Mouse (Mus musculus): ENCODE data around the gene Klhl11. TPM values are rescaled to one million over a fixed set of nuclear protein-coding genes. Genes with fewer than 3 reads are reported as not detected.

Gene Klhl11
- polyA plus RNA-seq, 1 experiment: 2.6 TPM

DNA sequence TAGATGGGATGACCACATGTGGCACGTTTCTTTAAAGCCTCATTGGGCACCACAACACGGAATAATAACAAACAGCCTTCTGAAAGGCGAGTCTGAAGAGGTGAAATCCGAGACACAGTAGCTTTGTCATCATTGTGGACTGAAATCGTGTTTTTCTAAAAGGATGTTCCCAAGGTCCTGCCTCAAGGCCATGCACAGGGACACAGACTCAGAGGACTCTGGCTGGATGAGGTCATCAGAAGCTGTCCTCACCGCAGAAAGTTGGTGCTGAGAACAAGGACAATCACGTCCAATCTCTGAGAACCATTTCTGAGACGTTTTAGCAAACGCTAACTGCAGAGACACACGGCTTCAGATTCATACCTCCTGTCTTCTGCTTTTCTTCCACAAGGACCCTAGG is 41.2 kb upstream of the Klhl11 start:
- H3K36me3 ChIP-seq (ENCODE audit: control insufficient read depth, insufficient read depth, low read length): peaks cover 53% of the 10 kb centered on the region
- TF ChIP-seq CTCF (IDR thresholded peaks at IDR 0.05; ENCODE audit: extremely low read depth, insufficient read depth, insufficient read length, insufficient replicate concordance) (no peak), POLR2A (IDR thresholded peaks at IDR 0.05; ENCODE audit: low read depth, low read length) (no peak)
- H3K27me3 ChIP-seq (ENCODE audit: control insufficient read depth, insufficient read depth, low read length): no peaks in the 10 kb centered on the region
- no peak for DNase-seq (ENCODE audit: low read depth in 1 of 2, low spot score in 2 of 2)
- H3K4me1 ChIP-seq (ENCODE audit: control insufficient read depth, insufficient read depth, insufficient read length): no peaks in the 10 kb centered on the region
- no peak overlapping the region for H3K4me3 ChIP-seq (ENCODE audit: extremely low read depth, insufficient read depth, insufficient read length)
- 0 out of 2 replicates have a peak overlapping the region, but pooled peaks have one; percentile 10 for H3K27ac ChIP-seq (ENCODE audit: insufficient read depth, low read length)
- WGBS: 89% methylated on average over 10 of the region's 10 CpGs

DNA sequence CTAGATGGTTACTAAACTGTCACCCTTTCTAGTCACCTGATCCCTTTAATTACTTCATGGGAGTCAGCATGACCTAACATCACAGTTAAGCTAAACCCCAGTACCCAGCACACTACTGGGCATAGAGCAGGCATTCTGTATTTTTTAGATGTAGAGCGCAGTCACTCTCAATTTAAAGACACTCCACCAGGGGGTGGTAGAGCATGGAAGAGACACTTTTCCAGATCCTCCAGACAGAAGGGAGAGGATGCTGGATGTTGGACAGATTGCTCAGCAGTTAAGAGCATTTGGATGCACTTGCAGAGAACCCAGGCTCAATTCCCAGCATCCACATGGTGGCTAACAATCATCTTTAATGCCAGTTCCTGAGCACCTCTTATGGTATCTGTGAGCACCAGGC is 39.8 kb upstream of the Klhl11 start:
- Histone ChIP-seq H3K4me1 (ENCODE audit: control insufficient read depth, insufficient read depth, insufficient read length) (no peaks in the 10 kb centered on the region), H3K27ac (ENCODE audit: insufficient read depth, low read length) (no peak overlapping the region), H3K36me3 (ENCODE audit: control insufficient read depth, insufficient read depth, low read length) (peaks cover 51% of the 10 kb centered on the region), H3K27me3 (ENCODE audit: control insufficient read depth, insufficient read depth, low read length) (no peaks in the 10 kb centered on the region), H3K4me3 (ENCODE audit: extremely low read depth, insufficient read depth, insufficient read length) (no peak overlapping the region)
- DNase-seq (ENCODE audit: low read depth in 1 of 2, low spot score in 2 of 2): no peak
- TF ChIP-seq CTCF (IDR thresholded peaks at IDR 0.05; ENCODE audit: extremely low read depth, insufficient read depth, insufficient read length, insufficient replicate concordance) (no peak), POLR2A (IDR thresholded peaks at IDR 0.05; ENCODE audit: low read depth, low read length) (no peak)
- 94% methylated on average over 1 of the region's 1 CpGs for WGBS

DNA sequence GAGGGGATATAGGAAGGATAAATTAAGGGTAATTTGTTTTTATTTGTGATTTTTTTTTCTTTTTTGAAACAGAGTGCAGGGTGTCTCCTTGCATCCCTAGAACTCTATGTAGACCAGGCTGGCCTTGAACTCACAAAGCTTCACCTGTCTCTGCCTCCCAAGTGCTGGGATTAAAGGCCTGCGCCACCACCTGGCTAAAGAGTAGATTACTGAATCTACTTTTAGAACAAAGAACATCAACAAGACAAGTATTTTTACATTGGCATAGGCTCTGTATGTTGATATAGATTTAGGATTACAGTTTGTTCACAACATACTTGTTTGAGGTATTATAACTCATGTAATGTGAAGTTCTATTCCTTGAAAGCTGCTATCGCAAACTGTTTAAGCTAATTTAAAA is 38.0 kb upstream of the Klhl11 start:
- TF ChIP-seq CTCF (IDR thresholded peaks at IDR 0.05; ENCODE audit: extremely low read depth, insufficient read depth, insufficient read length, insufficient replicate concordance) (no peak), POLR2A (IDR thresholded peaks at IDR 0.05; ENCODE audit: low read depth, low read length) (no peak)
- Histone ChIP-seq H3K27me3 (ENCODE audit: control insufficient read depth, insufficient read depth, low read length) (no peaks in the 10 kb centered on the region), H3K27ac (ENCODE audit: insufficient read depth, low read length) (no peak overlapping the region), H3K4me3 (ENCODE audit: extremely low read depth, insufficient read depth, insufficient read length) (no peak overlapping the region), H3K4me1 (ENCODE audit: control insufficient read depth, insufficient read depth, insufficient read length) (no peaks in the 10 kb centered on the region), H3K36me3 (ENCODE audit: control insufficient read depth, insufficient read depth, low read length) (peaks cover 41% of the 10 kb centered on the region)
- DNase-seq (ENCODE audit: low read depth in 1 of 2, low spot score in 2 of 2): no peak
- WGBS: 96% methylated on average over 2 of the region's 2 CpGs

DNA sequence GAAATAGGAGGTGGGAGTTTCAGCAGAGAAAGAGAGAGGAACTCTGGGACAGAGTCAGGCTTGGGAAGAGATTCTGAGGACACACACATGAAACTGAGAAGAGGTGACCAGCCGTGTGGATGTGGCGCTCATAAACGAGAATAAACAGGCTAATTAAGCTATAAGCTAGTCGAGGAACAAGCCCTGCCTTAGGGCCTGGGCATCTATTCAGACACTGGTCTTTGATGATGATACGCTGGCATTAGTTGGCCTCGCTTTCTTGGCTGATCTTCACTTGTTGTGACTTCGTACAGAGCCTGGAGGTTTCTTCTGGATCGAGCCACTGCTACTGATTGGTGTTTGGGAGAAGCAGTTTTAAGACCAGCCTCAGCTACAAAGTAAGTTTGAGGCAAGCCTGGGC is 33.5 kb upstream of the Klhl11 start:
- H3K27me3 ChIP-seq (ENCODE audit: control insufficient read depth, insufficient read depth, low read length): no peaks in the 10 kb centered on the region
- no peak for DNase-seq (ENCODE audit: low read depth in 1 of 2, low spot score in 2 of 2)
- no peaks in the 10 kb centered on the region for H3K4me1 ChIP-seq (ENCODE audit: control insufficient read depth, insufficient read depth, insufficient read length)
- WGBS: 97% methylated on average over 8 of the region's 8 CpGs
- TF ChIP-seq POLR2A (IDR thresholded peaks at IDR 0.05; ENCODE audit: low read depth, low read length) (no peak), CTCF (IDR thresholded peaks at IDR 0.05; ENCODE audit: extremely low read depth, insufficient read depth, insufficient read length, insufficient replicate concordance) (no peak)
- peaks cover 37% of the 10 kb centered on the region for H3K36me3 ChIP-seq (ENCODE audit: control insufficient read depth, insufficient read depth, low read length)
- H3K27ac ChIP-seq (ENCODE audit: insufficient read depth, low read length): no peak overlapping the region
- no peak overlapping the region for H3K4me3 ChIP-seq (ENCODE audit: extremely low read depth, insufficient read depth, insufficient read length)

DNA sequence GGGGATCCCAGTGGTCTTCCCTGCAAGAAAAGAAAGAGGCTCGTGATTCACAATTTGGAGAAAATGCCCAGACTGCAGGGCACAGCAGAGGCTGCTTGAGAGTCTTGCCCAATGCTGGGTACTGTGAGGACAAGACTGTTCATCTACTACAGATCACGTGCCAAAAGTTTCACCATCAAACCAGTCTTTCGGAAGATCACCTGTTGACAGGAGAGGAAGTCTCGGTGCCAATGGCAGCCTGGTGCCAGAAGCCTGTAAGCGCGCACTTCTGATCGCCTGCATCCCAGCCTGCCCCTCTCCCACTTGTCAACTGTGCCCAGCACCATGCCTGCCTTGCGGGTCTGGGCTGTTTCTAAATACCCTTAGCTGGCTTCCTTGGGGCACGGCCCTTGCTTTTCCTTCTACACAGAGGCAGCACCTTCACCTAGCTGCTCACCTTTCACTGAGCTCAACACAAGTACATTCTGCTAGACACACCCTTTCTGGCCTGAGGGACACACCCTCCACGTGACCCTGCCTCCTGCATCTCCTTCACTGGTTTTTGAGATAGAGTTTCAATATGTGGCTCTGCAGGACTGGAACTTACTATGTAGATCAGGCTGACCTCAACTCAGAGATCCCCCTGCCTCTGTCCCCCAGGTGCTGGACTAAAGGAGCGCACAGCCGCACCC is 32.6 kb upstream of the Klhl11 start:
- no peak for DNase-seq (ENCODE audit: low read depth in 1 of 2, low spot score in 2 of 2)
- Histone ChIP-seq H3K4me3 (ENCODE audit: extremely low read depth, insufficient read depth, insufficient read length) (no peak overlapping the region), H3K27me3 (ENCODE audit: control insufficient read depth, insufficient read depth, low read length) (no peaks in the 10 kb centered on the region), H3K36me3 (ENCODE audit: control insufficient read depth, insufficient read depth, low read length) (peaks cover 36% of the 10 kb centered on the region), H3K27ac (ENCODE audit: insufficient read depth, low read length) (no peak overlapping the region), H3K4me1 (ENCODE audit: control insufficient read depth, insufficient read depth, insufficient read length) (no peaks in the 10 kb centered on the region)
- 93% methylated on average over 12 of the region's 12 CpGs for WGBS
- TF ChIP-seq POLR2A (IDR thresholded peaks at IDR 0.05; ENCODE audit: low read depth, low read length) (no peak), CTCF (IDR thresholded peaks at IDR 0.05; ENCODE audit: extremely low read depth, insufficient read depth, insufficient read length, insufficient replicate concordance) (no peak)

DNA sequence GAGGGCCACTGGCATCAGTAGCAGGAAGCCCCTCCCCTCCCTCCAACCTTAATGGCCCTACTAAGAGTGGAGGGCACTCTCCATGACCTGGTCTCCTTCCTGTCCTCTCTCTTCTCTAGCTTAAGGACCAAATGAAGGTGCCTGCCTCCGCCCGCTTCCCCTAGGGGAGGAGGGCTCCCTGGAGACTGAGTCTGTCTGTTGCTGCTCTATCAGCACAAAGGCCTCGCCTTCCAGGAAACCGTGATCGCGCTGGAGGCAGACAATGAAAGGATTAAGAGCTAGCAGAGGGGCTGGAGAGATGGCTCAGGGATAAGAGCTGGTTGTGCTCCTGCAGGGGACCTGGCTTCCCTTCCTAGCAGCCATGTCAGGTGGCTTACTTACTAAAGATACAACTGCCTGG is 28.8 kb upstream of the Klhl11 start:
- H3K4me1 ChIP-seq (ENCODE audit: control insufficient read depth, insufficient read depth, insufficient read length): no peaks in the 10 kb centered on the region
- no peak overlapping the region for H3K4me3 ChIP-seq (ENCODE audit: extremely low read depth, insufficient read depth, insufficient read length)
- H3K27ac ChIP-seq (ENCODE audit: insufficient read depth, low read length): no peak overlapping the region
- TF ChIP-seq CTCF (IDR thresholded peaks at IDR 0.05; ENCODE audit: extremely low read depth, insufficient read depth, insufficient read length, insufficient replicate concordance): no peak
- no peak for TF ChIP-seq POLR2A (IDR thresholded peaks at IDR 0.05; ENCODE audit: low read depth, low read length)
- peaks cover 46% of the 10 kb centered on the region for H3K36me3 ChIP-seq (ENCODE audit: control insufficient read depth, insufficient read depth, low read length)
- 50% methylated on average over 6 of the region's 6 CpGs for WGBS
- DNase-seq (ENCODE audit: low read depth in 1 of 2, low spot score in 2 of 2): no peak
- no peaks in the 10 kb centered on the region for H3K27me3 ChIP-seq (ENCODE audit: control insufficient read depth, insufficient read depth, low read length)

DNA sequence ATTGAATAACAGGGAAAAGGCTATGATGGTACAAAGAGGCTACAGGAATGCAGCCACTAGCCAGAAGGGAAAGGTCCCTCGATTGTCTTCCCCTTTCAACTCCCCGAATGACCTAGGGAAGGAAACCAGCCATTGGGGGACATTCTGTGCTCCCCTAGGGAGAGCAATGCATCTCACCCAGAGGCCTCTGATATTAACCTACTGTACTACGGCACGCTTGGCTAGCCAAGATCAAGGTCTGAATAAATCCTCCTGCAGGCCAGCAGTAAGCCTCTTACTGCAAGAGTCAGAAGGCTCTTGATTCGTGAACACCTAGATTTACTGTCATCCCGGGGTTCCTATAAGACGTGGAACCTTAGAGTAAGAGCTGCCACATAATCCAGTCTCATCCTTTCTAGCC is 28.1 kb upstream of the Klhl11 start:
- Histone ChIP-seq H3K27me3 (ENCODE audit: control insufficient read depth, insufficient read depth, low read length) (no peaks in the 10 kb centered on the region), H3K27ac (ENCODE audit: insufficient read depth, low read length) (no peak overlapping the region), H3K4me1 (ENCODE audit: control insufficient read depth, insufficient read depth, insufficient read length) (no peaks in the 10 kb centered on the region), H3K4me3 (ENCODE audit: extremely low read depth, insufficient read depth, insufficient read length) (no peak overlapping the region), H3K36me3 (ENCODE audit: control insufficient read depth, insufficient read depth, low read length) (peaks cover 51% of the 10 kb centered on the region)
- WGBS: 73% methylated on average over 7 of the region's 7 CpGs
- no peak for DNase-seq (ENCODE audit: low read depth in 1 of 2, low spot score in 2 of 2)
- TF ChIP-seq POLR2A (IDR thresholded peaks at IDR 0.05; ENCODE audit: low read depth, low read length): no peak
- TF ChIP-seq CTCF (IDR thresholded peaks at IDR 0.05; ENCODE audit: extremely low read depth, insufficient read depth, insufficient read length, insufficient replicate concordance): no peak
